Mouse (Mus musculus) urinary bladder, postnatal 14 days (tissue): ENCODE measurements around the gene Iqgap1.
A peak's percentile ranks its signal among the peaks of the same experiment; 100 is the strongest.

Experiments used
- DNase-seq: peaks from one replicate; pipeline ENCODE4 v3.0.0; 2021; ENCODE audit warnings: low spot score

Gene Iqgap1

GRCm38 (mm10) chr7:80803173-80803872 is 22.5 kb downstream of the Iqgap1 start:
- peak; percentile 96 for DNase-seq

- peak; percentile 71 for DNase-seq
These were observed 23.2 kb downstream of the Iqgap1 start for GRCm38 (mm10) chr7:80802412-80803160.

GRCm38 (mm10) chr7:80799307-80799706 is 26.5 kb downstream of the Iqgap1 start:
- DNase-seq: no peak

- no peak for DNase-seq
These were observed 28.8 kb downstream of the Iqgap1 start for GRCm38 (mm10) chr7:80796805-80797567.

- no peak for DNase-seq
These were observed 29.5 kb downstream of the Iqgap1 start for GRCm38 (mm10) chr7:80796258-80796657.

GRCm38 (mm10) chr7:80789534-80789933 is 36.2 kb downstream of the Iqgap1 start:
- DNase-seq: no peak

GRCm38 (mm10) chr7:80789061-80789460 is 36.7 kb downstream of the Iqgap1 start:
- no peak for DNase-seq

GRCm38 (mm10) chr7:80788002-80788401 is 37.8 kb downstream of the Iqgap1 start:
- no peak for DNase-seq

GRCm38 (mm10) chr7:80786746-80787145 is 39.0 kb downstream of the Iqgap1 start:
- DNase-seq: peak; percentile 65

GRCm38 (mm10) chr7:80783841-80784240 is 41.9 kb downstream of the Iqgap1 start:
- DNase-seq: no peak

- no peak for DNase-seq
These were observed 43.3 kb downstream of the Iqgap1 start for GRCm38 (mm10) chr7:80782155-80783109.

GRCm38 (mm10) chr7:80781444-80782120 is 44.2 kb downstream of the Iqgap1 start:
- DNase-seq: peak; percentile 51

GRCm38 (mm10) chr7:80778958-80779669 is 46.7 kb downstream of the Iqgap1 start:
- peak; percentile 78 for DNase-seq

GRCm38 (mm10) chr7:80778376-80778775 is 47.4 kb downstream of the Iqgap1 start:
- no peak for DNase-seq

GRCm38 (mm10) chr7:80777151-80777550 is 48.6 kb downstream of the Iqgap1 start:
- no peak for DNase-seq

GRCm38 (mm10) chr7:80776090-80776489 is 49.7 kb downstream of the Iqgap1 start:
- no peak for DNase-seq

- no peak for DNase-seq
These were observed 50.3 kb downstream of the Iqgap1 start for GRCm38 (mm10) chr7:80775448-80775904.

- no peak for DNase-seq
These were observed 50.9 kb downstream of the Iqgap1 start for GRCm38 (mm10) chr7:80774615-80775447.
